Mouse (Mus musculus) CH12.LX (cell line): ENCODE data around the gene Cd164. TPM values are rescaled to one million over a fixed set of nuclear protein-coding genes. Genes with fewer than 3 reads are reported as not detected.
A peak's percentile ranks its signal among the peaks of the same experiment; 100 is the strongest.

Source experiments
- DNase-seq: peaks from one replicate; pipeline ENCODE4 v3.0.0-alpha.2; 2013; ENCODE audit errors: extremely low read depth
- H3K27ac ChIP-seq: 2 replicates; pipeline ENCODE4 v1.5.1; 2012; ENCODE audit warnings: low read depth, mild to moderate bottlenecking, control low read depth, moderate library complexity; ENCODE audit not compliant: insufficient read depth
- H3K27me3 ChIP-seq: replicated peaks from 2 replicates; pipeline ENCODE3; 2012; ENCODE audit warnings: inconsistent platforms
- H3K36me3 ChIP-seq, 2 experiments: replicated peaks in 1 of 2; 2 replicates each; pipeline versions ENCODE3 to v1.6.1; 2012; ENCODE audit warnings: inconsistent platforms in 1 of 2, low read length in 1 of 2, mild to moderate bottlenecking in 1 of 2, mixed read lengths in 1 of 2, moderate library complexity in 1 of 2; ENCODE audit not compliant: control insufficient read depth in 1 of 2, insufficient read depth in 1 of 2
- H3K4me1 ChIP-seq, 2 experiments: 2 replicates each; pipeline ENCODE4 v1.6.1; 2012; ENCODE audit warnings: inconsistent platforms in 1 of 2, moderate library complexity in 1 of 2; ENCODE audit not compliant: insufficient read depth in 2 of 2, control insufficient read depth in 1 of 2
- H3K4me2 ChIP-seq: 2 replicates; pipeline ENCODE4 v1.6.1; 2012; ENCODE audit warnings: low read depth, mild to moderate bottlenecking, control low read depth; ENCODE audit not compliant: poor library complexity, insufficient read depth, severe bottlenecking
- H3K4me3 ChIP-seq, 3 experiments: fragments of 150-350 bp in 1 of 3; sonication (generic) in 1 of 3; replicated peaks in 1 of 3; 2 replicates each; pipeline versions ENCODE3 to v1.5.1; 2011 to 2012; ENCODE audit warnings: low read depth in 2 of 3, low read length in 2 of 3, mild to moderate bottlenecking in 2 of 3, moderate library complexity in 2 of 3, control low read depth in 1 of 3, improper control_type of control experiment in 1 of 3, inconsistent platforms in 1 of 3, mixed read lengths in 1 of 3; ENCODE audit not compliant: poor library complexity in 1 of 3
- H3K79me2 ChIP-seq: replicated peaks from 2 replicates; pipeline ENCODE4 v1.6.1; 2012; ENCODE audit warnings: mild to moderate bottlenecking, moderate library complexity; ENCODE audit not compliant: control insufficient read depth, poor library complexity, insufficient read depth, severe bottlenecking; ENCODE audit errors: extremely low read depth
- H3K9ac ChIP-seq: 2 replicates; pipeline ENCODE4 v1.6.1; 2012; ENCODE audit warnings: low read depth, mild to moderate bottlenecking, control low read depth, moderate library complexity; ENCODE audit not compliant: insufficient read depth
- H3K9me3 ChIP-seq: replicated peaks from 2 replicates; pipeline ENCODE3; 2012; ENCODE audit warnings: low read length, inconsistent platforms, mixed read lengths
- BHLHE40 ChIP-seq: IDR thresholded peaks from 2 replicates; pipeline ENCODE4 v1.6.1; 2011; ENCODE audit warnings: mild to moderate bottlenecking, low read depth, low read length, improper control_type of control experiment
- EP300 ChIP-seq: IDR thresholded peaks from 2 replicates; pipeline ENCODE4 v1.6.1; 2011; ENCODE audit warnings: low read length, improper control_type of control experiment
- HCFC1 ChIP-seq: IDR thresholded peaks from 2 replicates; pipeline ENCODE4 v1.6.1; 2012; ENCODE audit warnings: low read depth, mild to moderate bottlenecking, inconsistent platforms, low read length, improper control_type of control experiment
- JUN ChIP-seq: IDR thresholded peaks from 2 replicates; pipeline ENCODE4 v1.6.1; 2011; ENCODE audit warnings: low read depth, mild to moderate bottlenecking, low read length, improper control_type of control experiment, moderate library complexity; ENCODE audit not compliant: insufficient read depth
- JUND ChIP-seq: conservative IDR thresholded peaks from 2 replicates; pipeline ENCODE4 v1.6.1; 2011; ENCODE audit warnings: low read depth, low read length, improper control_type of control experiment
- KAT2A ChIP-seq: IDR thresholded peaks from 2 replicates; pipeline ENCODE4 v1.6.1; 2012; ENCODE audit warnings: low read length, improper control_type of control experiment, inconsistent platforms; ENCODE audit not compliant: insufficient replicate concordance
- MAX ChIP-seq: IDR thresholded peaks from 2 replicates; pipeline ENCODE4 v1.6.1; 2011; ENCODE audit warnings: low read length, improper control_type of control experiment
- MYC ChIP-seq: IDR thresholded peaks from 2 replicates; pipeline ENCODE4 v1.6.1; 2011; ENCODE audit warnings: low read depth, mild to moderate bottlenecking, improper control_type of control experiment, low read length
- POLR2AphosphoS2 ChIP-seq: IDR thresholded peaks from 2 replicates; pipeline ENCODE4 v1.6.1; 2011; ENCODE audit warnings: low read depth, low read length, improper control_type of control experiment
- RCOR1 ChIP-seq: conservative IDR thresholded peaks from 2 replicates; pipeline ENCODE4 v1.6.1; 2012; ENCODE audit warnings: low read depth, mild to moderate bottlenecking, inconsistent platforms, low read length, improper control_type of control experiment
- SIN3A ChIP-seq: IDR thresholded peaks from 2 replicates; pipeline ENCODE4 v1.6.1; 2012; ENCODE audit warnings: low read length, improper control_type of control experiment, inconsistent platforms
- SMC3 ChIP-seq: IDR thresholded peaks from 2 replicates; pipeline ENCODE4 v1.6.1; 2011; ENCODE audit warnings: low read depth, low read length, improper control_type of control experiment
- TCF12 ChIP-seq: IDR thresholded peaks from 2 replicates; pipeline ENCODE4 v1.6.1; 2014; ENCODE audit warnings: low read depth, mild to moderate bottlenecking, inconsistent platforms, low read length, improper control_type of control experiment
- UBTF ChIP-seq: IDR thresholded peaks from 2 replicates; pipeline ENCODE4 v1.6.1; 2012; ENCODE audit warnings: low read depth, mild to moderate bottlenecking, inconsistent platforms, low read length, improper control_type of control experiment, moderate library complexity
- ZC3H11A ChIP-seq: IDR thresholded peaks from 2 replicates; pipeline ENCODE4 v1.6.1; 2012; ENCODE audit warnings: low read depth, mild to moderate bottlenecking, inconsistent platforms, low read length, improper control_type of control experiment
- ZKSCAN1 ChIP-seq: IDR thresholded peaks from 2 replicates; pipeline ENCODE4 v1.6.1; 2012; ENCODE audit warnings: low read depth, inconsistent platforms, low read length, improper control_type of control experiment, borderline replicate concordance
- ZMIZ1 ChIP-seq: IDR thresholded peaks from 2 replicates; pipeline ENCODE4 v1.6.1; 2012; ENCODE audit warnings: low read depth, mild to moderate bottlenecking, inconsistent platforms, low read length, improper control_type of control experiment
- dilution Hi-C: fragments of 300-500 bp; cut with MboI; formaldehyde crosslinking; loops from 2 replicates; pipeline ENCODE4 v1.14.3; 2020; ENCODE audit warnings: low sequenced_read_pairs; ENCODE audit not compliant: extremely low pct_unique_long_range_greater_than_20kb, extremely low pct_ligation_motif_present
- in situ Hi-C: fragments of 300-500 bp; cut with MboI; formaldehyde crosslinking; loops from 3 replicates; pipeline ENCODE4 v1.14.3; 2019; ENCODE audit warnings: low sequenced_read_pairs, low pct_ligation_motif_present, low pct_unique_long_range_greater_than_20kb, mixed read lengths
- polyA plus RNA-seq: library from polyadenylated mRNA; unstranded; fragments of >175 nt; gene quantifications from 2 replicates; pipeline ENCODE4 v1.2.1, GENCODE M21; 2012; ENCODE audit warnings: low read depth; ENCODE audit not compliant: insufficient read length
- total RNA-seq, 2 experiments: library from RNA; depleted of rRNA; stranded (reverse); fragments of 300-350 nt in 1 of 2; fragments of >200 nt in 1 of 2; gene quantifications; 2 replicates each; pipeline ENCODE4 v1.2.3; 2012 to 2014

The Cd164 gene
- total and polyA plus RNA-seq, 3 experiments: 41.0 to 191 (median 151) TPM

GRCm38 (mm10) chr10:41490518-41490873 lies 28.7 kb upstream of the Cd164 start:
- Histone ChIP-seq H3K4me3 (peak overlapping the region; percentile 69 to 79 (median 69)), H3K9ac (peak overlapping the region; percentile 31), H3K4me1 (peaks cover 4 to 17% of the 10 kb centered on the region in 2 experiments; a peak in 3 of 4 replicates), H3K36me3 (peaks cover 25 to 38% of the 10 kb centered on the region in 2 experiments), H3K79me2 (no peaks in the 10 kb centered on the region), H3K9me3 (no peaks in the 10 kb centered on the region), H3K27ac (no peak overlapping the region), H3K4me2 (peak overlapping the region; percentile 92), H3K27me3 (no peaks in the 10 kb centered on the region)
- in situ Hi-C loops (no loop called here), dilution Hi-C loops (no loop called here)
- peak; percentile 84 for TF ChIP-seq BHLHE40
- no peak for TF ChIP-seq RCOR1
- TF ChIP-seq MAX: no peak
- DNase-seq: no peak

GRCm38 (mm10) chr10:41491111-41491510 lies 28.1 kb upstream of the Cd164 start:
- dilution Hi-C loops: no loop called here
- Histone ChIP-seq H3K27ac (no peak overlapping the region), H3K9ac (no peak overlapping the region), H3K9me3 (no peaks in the 10 kb centered on the region), H3K4me3 (no peak overlapping the region), H3K79me2 (no peaks in the 10 kb centered on the region), H3K27me3 (no peaks in the 10 kb centered on the region), H3K4me2 (no peak overlapping the region; the same call in 1 of the 2 replicates), H3K36me3 (peaks cover 19 to 32% of the 10 kb centered on the region in 2 experiments), H3K4me1 (peaks cover 4 to 17% of the 10 kb centered on the region in 2 experiments; a peak in 3 of 4 replicates)
- DNase-seq: no peak
- in situ Hi-C loops: no loop called here
- TF ChIP-seq EP300 (no peak), KAT2A (no peak)

DNA sequence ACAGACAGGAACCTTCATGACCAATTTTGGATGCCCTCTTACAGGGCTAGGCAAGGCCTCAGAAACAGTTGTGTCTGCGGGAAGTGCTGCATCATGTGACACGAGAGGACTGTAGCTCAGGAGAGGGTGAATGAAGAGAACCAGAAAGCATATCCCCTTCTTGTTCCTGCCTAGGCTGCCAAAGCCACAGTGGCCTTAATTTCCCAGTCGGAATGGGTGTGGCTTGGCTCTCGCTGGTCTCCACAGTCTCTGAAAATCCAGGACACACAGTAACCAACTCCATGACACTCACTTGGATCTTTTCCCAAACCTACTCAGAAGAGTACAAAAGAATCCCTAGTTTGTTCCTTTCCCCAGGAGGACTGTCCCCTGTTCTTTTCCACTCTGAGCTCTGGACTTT lies 18.3 kb upstream of the Cd164 start:
- DNase-seq: no peak
- no peak for TF ChIP-seq POLR2AphosphoS2
- no peak for TF ChIP-seq SIN3A
- no peak for TF ChIP-seq MYC
- TF ChIP-seq JUND: no peak
- TF ChIP-seq JUN: no peak
- no peak for TF ChIP-seq ZMIZ1
- TF ChIP-seq ZKSCAN1: no peak
- TF ChIP-seq KAT2A: no peak
- TF ChIP-seq UBTF: no peak
- TF ChIP-seq RCOR1: no peak
- no peak for TF ChIP-seq TCF12
- TF ChIP-seq ZC3H11A: no peak
- TF ChIP-seq SMC3: no peak
- no peak for TF ChIP-seq HCFC1
- Histone ChIP-seq H3K36me3 (no peaks in the 10 kb centered on the region), H3K9me3 (peaks cover 3% of the 10 kb centered on the region), H3K27me3 (no peaks in the 10 kb centered on the region), H3K4me1 (no peaks in the 10 kb centered on the region), H3K4me3 (no peak overlapping the region), H3K9ac (no peak overlapping the region), H3K27ac (no peak overlapping the region), H3K79me2 (no peaks in the 10 kb centered on the region), H3K4me2 (no peak overlapping the region)
- in situ Hi-C loops (loop anchor here (10.0 to 25.0 kb wide), 4 partner anchors 56 to 496 kb away; partner anchors contain the start of genes Cep57l1 and Sesn1), dilution Hi-C loops (no loop called here)
